Mouse (Mus musculus): Measurements from ENCODE around the gene Slc26a10.

DNA sequence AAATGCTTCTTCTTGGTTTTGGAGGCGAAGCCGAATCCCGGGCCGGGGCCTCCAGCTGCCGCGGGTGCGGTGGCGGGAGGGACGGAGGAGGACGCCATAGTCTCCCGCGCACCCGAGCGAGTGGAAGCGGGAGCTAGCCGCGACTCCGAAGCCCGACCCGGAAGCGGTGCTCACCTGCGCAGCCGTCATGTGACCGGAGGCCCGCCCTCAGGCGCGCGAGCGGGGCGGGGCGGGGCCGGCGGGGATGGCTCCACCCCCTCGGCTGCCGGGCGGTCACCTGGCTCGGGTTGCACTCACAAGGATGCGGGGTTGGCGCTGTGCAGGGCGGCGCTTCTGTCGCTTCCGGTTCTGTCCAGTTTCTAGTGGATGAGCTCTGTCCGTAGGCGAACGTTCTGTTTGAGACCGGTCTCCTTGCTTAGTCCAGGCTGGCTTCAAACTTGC, 31.0 kb upstream of the Slc26a10 start, which contains the start of gene Pip4k2c:
- TF ChIP-seq POLR2A (IDR thresholded peaks at IDR 0.05; ENCODE audit: low read depth, low read length) (peak; percentile 46; the same call in 1 of the 2 replicates), CTCF (IDR thresholded peaks at IDR 0.05; ENCODE audit: extremely low read depth, insufficient read depth, insufficient read length, insufficient replicate concordance) (no peak)
